10 mouse cellular contexts compared by ENCODE assay signal in genomic region chr8:108708833-108709387, GRCm38 (mm10).
DNase-seq lines count a peak whose midpoint lies in the region; ATAC-seq lines count a peak whose summit lies in the region.
"Had no signal": no experiment of that assay in that cellular context is flagged by ENCODE, and none has a peak within 500 bp of the region (broad histone marks: within the 10 kb centered on the region; RNA-seq: fewer than 3 reads in every experiment).

No protein-coding gene starts in this region.

- DNase-seq in lung, postnatal 10 days, result peak; percentile 53
- no peak for DNase-seq in lung, adult 18-20 months
- no peak for DNase-seq in liver, embryonic 11.5 days (ENCODE audit: low spot score)
- no peak for DNase-seq in left cerebral cortex, adult 11 months (ENCODE audit: low spot score)
- DNase-seq in layer of hippocampus, adult 9-10 months (ENCODE audit: low spot score), result no peak
- DNase-seq in layer of hippocampus, postnatal 14 days (ENCODE audit: low spot score in 2 of 2), result no peak
- DNase-seq: right cerebral cortex, postnatal 14 days had no signal

- peaks cover 77% of the 10 kb centered on the region for H3K4me1 ChIP-seq in hindbrain, embryonic 12.5 days
- peaks cover 44% of the 10 kb centered on the region for H3K4me1 ChIP-seq in liver, embryonic 11.5 days (replicated peaks; ENCODE audit: control insufficient read depth, insufficient read depth, low read length)

- no peaks in the 10 kb centered on the region for H3K27me3 ChIP-seq in hindbrain, embryonic 12.5 days
- H3K27me3 ChIP-seq in liver, embryonic 11.5 days (replicated peaks; ENCODE audit: control insufficient read depth, insufficient read depth, low read length), result peaks cover 30% of the 10 kb centered on the region

- H3K36me3 ChIP-seq in hindbrain, embryonic 12.5 days, result no peaks in the 10 kb centered on the region
- H3K36me3 ChIP-seq in liver, embryonic 11.5 days (ENCODE audit: control insufficient read depth, insufficient read depth, low read length), result no peaks in the 10 kb centered on the region

- 14% methylated on average over 8 of the region's 8 CpGs for WGBS in hindbrain, embryonic 12.5 days
- 49% methylated on average over 8 of the region's 8 CpGs for WGBS in liver, embryonic 11.5 days

- H3K27ac ChIP-seq in hindbrain, embryonic 12.5 days, result peak overlapping the region; percentile 100
- H3K27ac ChIP-seq in liver, embryonic 11.5 days (ENCODE audit: low read depth, low read length), result peak overlapping the region; percentile 38; the same call in 1 of the 2 replicates
- H3K27ac ChIP-seq: left cerebral cortex, adult 2 months had no signal

- H3K4me2 ChIP-seq in hindbrain, embryonic 12.5 days (replicated peaks), result peak overlapping the region; percentile 96
- peak overlapping the region; percentile 17 for H3K4me2 ChIP-seq in liver, embryonic 11.5 days

- no peaks in the 10 kb centered on the region for H3K9me3 ChIP-seq in hindbrain, embryonic 12.5 days (replicated peaks)
- no peaks in the 10 kb centered on the region for H3K9me3 ChIP-seq in liver, embryonic 11.5 days (ENCODE audit: control insufficient read depth, low read length)

- 0 out of 2 replicates have a peak overlapping the region, but pooled peaks have one; percentile 99 for H3K4me3 ChIP-seq in hindbrain, embryonic 12.5 days
- no peak overlapping the region for H3K4me3 ChIP-seq in liver, embryonic 11.5 days (ENCODE audit: low read depth, low read length)
- H3K4me3 ChIP-seq: erythroblast, embryonic 14.5 days; left cerebral cortex, adult 2 months had no signal

- ATAC-seq in hindbrain, embryonic 12.5 days (ENCODE audit: low FRiP score), result no peak
- no peak for ATAC-seq in liver, embryonic 11.5 days (replicated peaks; ENCODE audit: low FRiP score)

- H3K9ac ChIP-seq in hindbrain, embryonic 12.5 days, result peak overlapping the region; percentile 100
- H3K9ac ChIP-seq in liver, embryonic 11.5 days (ENCODE audit: low read depth, low read length), result no peak overlapping the region
